8 mouse cellular contexts compared by ENCODE assay signal in genomic region chr17:46782341-46783221, GRCm38 (mm10). TPM values are rescaled to one million over a fixed set of nuclear protein-coding genes. Genes with fewer than 3 reads are reported as not detected.
DNase-seq lines count a peak whose midpoint lies in the region; ATAC-seq and TF ChIP-seq lines count a peak whose summit lies in the region.

Gene Rpl7l1, minus strand, starts transcription at chr17:46782672.

- H3K9ac ChIP-seq in embryonic facial prominence, embryonic 14.5 days (ENCODE audit: low read depth, low read length) = peak within 1 kb of the TSS; percentile 84
- peak within 1 kb of the TSS; percentile 74 for H3K9ac ChIP-seq in limb, embryonic 14.5 days (ENCODE audit: low read depth, low read length, severe bottlenecking)
- H3K9ac ChIP-seq in midbrain, postnatal 0 days (replicated peaks; ENCODE audit: low read length, poor library complexity, severe bottlenecking) = peak within 1 kb of the TSS; percentile 73

- H3K4me3 ChIP-seq in embryonic facial prominence, embryonic 14.5 days (ENCODE audit: low read depth, low read length) = peak within 1 kb of the TSS; percentile 67
- H3K4me3 ChIP-seq in limb, embryonic 14.5 days (replicated peaks; ENCODE audit: low read length) = peak within 1 kb of the TSS; percentile 71
- H3K4me3 ChIP-seq in midbrain, postnatal 0 days (ENCODE audit: low read depth, low read length) = peak within 1 kb of the TSS; percentile 58

- WGBS in embryonic facial prominence, embryonic 14.5 days = 1% methylated on average over 44 of the region's 44 CpGs
- WGBS in limb, embryonic 14.5 days = 1% methylated on average over 44 of the region's 44 CpGs
- WGBS in midbrain, postnatal 0 days = 3% methylated on average over 44 of the region's 44 CpGs

- no peaks in the 10 kb centered on the region for H3K27me3 ChIP-seq in embryonic facial prominence, embryonic 14.5 days (replicated peaks; ENCODE audit: control insufficient read depth, insufficient read depth, low read length)
- no peaks in the 10 kb centered on the region for H3K27me3 ChIP-seq in limb, embryonic 14.5 days (ENCODE audit: control insufficient read depth, insufficient read depth, low read length)
- H3K27me3 ChIP-seq in midbrain, postnatal 0 days (ENCODE audit: insufficient read depth, low read length) = no peaks in the 10 kb centered on the region

- H3K36me3 ChIP-seq in embryonic facial prominence, embryonic 14.5 days (ENCODE audit: control insufficient read depth, insufficient read depth, low read length) = peaks cover 31% of the 10 kb centered on the region
- H3K36me3 ChIP-seq in limb, embryonic 14.5 days (ENCODE audit: control insufficient read depth, insufficient read depth, low read length) = peaks cover 32% of the 10 kb centered on the region
- H3K36me3 ChIP-seq in midbrain, postnatal 0 days (ENCODE audit: insufficient read depth, low read length) = peaks cover 20% of the 10 kb centered on the region

- peak; percentile 91; the same call in 1 of the 2 replicates for TF ChIP-seq POLR2A in limb, embryonic 14.5 days (IDR thresholded peaks at IDR 0.05; ENCODE audit: borderline replicate concordance, extremely low read depth, insufficient read depth, insufficient read length)

- H3K4me2 ChIP-seq in embryonic facial prominence, embryonic 14.5 days (ENCODE audit: low read depth, low read length) = peak within 1 kb of the TSS; percentile 73
- peak within 1 kb of the TSS; percentile 56 for H3K4me2 ChIP-seq in limb, embryonic 14.5 days (replicated peaks; ENCODE audit: low read depth, low read length, severe bottlenecking)
- H3K4me2 ChIP-seq in midbrain, postnatal 0 days (ENCODE audit: low read depth, low read length, poor library complexity, severe bottlenecking) = peak within 1 kb of the TSS; percentile 57

- H3K27ac ChIP-seq in embryonic facial prominence, embryonic 14.5 days (replicated peaks; ENCODE audit: low read depth, low read length) = peak within 1 kb of the TSS; percentile 87
- peak within 1 kb of the TSS; percentile 92 for H3K27ac ChIP-seq in limb, embryonic 14.5 days (replicated peaks; ENCODE audit: low read depth, low read length)
- peak within 1 kb of the TSS; percentile 84 for H3K27ac ChIP-seq in midbrain, postnatal 0 days (ENCODE audit: low read depth, low read length)

- H3K4me1 ChIP-seq in embryonic facial prominence, embryonic 14.5 days (ENCODE audit: control insufficient read depth, insufficient read depth, low read length) = peaks cover 7% of the 10 kb centered on the region; the same call in 1 of the 2 replicates
- H3K4me1 ChIP-seq in limb, embryonic 14.5 days (ENCODE audit: control insufficient read depth, insufficient read depth, low read length) = peaks cover 5% of the 10 kb centered on the region; the same call in 1 of the 2 replicates
- H3K4me1 ChIP-seq in midbrain, postnatal 0 days (ENCODE audit: insufficient read depth, low read length) = no peaks in the 10 kb centered on the region

- TF ChIP-seq CTCF in midbrain, postnatal 0 days (IDR thresholded peaks at IDR 0.05) = peak; percentile 70

- ATAC-seq in embryonic facial prominence, embryonic 14.5 days (ENCODE audit: low read depth) = peak; percentile 98
- peak; percentile 95 for ATAC-seq in limb, embryonic 14.5 days (ENCODE audit: low FRiP score, low read depth)
- peak; percentile 97 for ATAC-seq in midbrain, postnatal 0 days (ENCODE audit: low FRiP score)

- peak; percentile 95 for DNase-seq in 3T3-L1 (ENCODE audit: low read depth, low spot score)
- peak; percentile 86 to 91 for DNase-seq in adrenal gland, postnatal 4 days (ENCODE audit: low spot score in 2 of 2)
- DNase-seq in embryonic facial prominence, embryonic 14.5 days (ENCODE audit: low spot score) = peak; percentile 97
- peak; percentile 93 for DNase-seq in heart, adult 8-10 months (ENCODE audit: low spot score)
- peak; percentile 94 for DNase-seq in kidney, adult 9 months
- peak; percentile 97 for DNase-seq in limb, embryonic 14.5 days (ENCODE audit: low spot score)
- peak; percentile 97 for DNase-seq in midbrain, postnatal 0 days (ENCODE audit: low spot score)
- DNase-seq in spleen, postnatal 14 days (ENCODE audit: low spot score in 2 of 2) = peak; percentile 87 to 90

- H3K9me3 ChIP-seq in embryonic facial prominence, embryonic 14.5 days (ENCODE audit: control insufficient read depth, low read length) = no peaks in the 10 kb centered on the region
- no peaks in the 10 kb centered on the region for H3K9me3 ChIP-seq in limb, embryonic 14.5 days (ENCODE audit: control insufficient read depth, low read length)
- no peaks in the 10 kb centered on the region for H3K9me3 ChIP-seq in midbrain, postnatal 0 days (ENCODE audit: low read length)

RNA-seq across cellular contexts. Expression of gene Rpl7l1, which starts in this region (rescaled TPM):
- 100 to 1,000 TPM in 1 of 2 experiments, 10 to 100 TPM in 1; 85.7 to 101 TPM for total RNA-seq in adrenal gland, postnatal 4 days (2021)
- 124 and 126 TPM in 2 replicates for polyA plus RNA-seq in embryonic facial prominence, embryonic 14.5 days (2014; fragmentation: Nextera tagmentation; extraction: Ambion mirVana)
- 10 to 100 TPM; 43.9 to 58.6 (median 52.8) TPM for total RNA-seq in heart, adult 8-10 months (2022)
- 69.8 and 101 TPM in 2 replicates for polyA plus RNA-seq in limb, embryonic 14.5 days (2012; rRNA removed)
- 126 and 131 TPM in 2 replicates for polyA plus RNA-seq in limb, embryonic 14.5 days (2014; fragmentation: Nextera tagmentation; extraction: Ambion mirVana)
- 42.3 and 43.2 TPM in 2 replicates for total RNA-seq in midbrain, postnatal 0 days (2014; rRNA removed)
- 67.6 and 69.7 TPM in 2 replicates for polyA plus RNA-seq in midbrain, postnatal 0 days (2015; fragmentation: Nextera tagmentation; extraction: Ambion mirVana)

Comparison
In these comparisons a context has a peak if more than half of its experiments do, and no peak if none do; other contexts are left out.
1. Peak in every context shown above with its lines: DNase-seq, ATAC-seq, H3K4me3 ChIP-seq and H3K27ac ChIP-seq.